Mouse (Mus musculus): Measurements from ENCODE around the gene Ehmt1.
A peak's percentile ranks its signal among the peaks of the same experiment; 100 is the strongest.

DNA sequence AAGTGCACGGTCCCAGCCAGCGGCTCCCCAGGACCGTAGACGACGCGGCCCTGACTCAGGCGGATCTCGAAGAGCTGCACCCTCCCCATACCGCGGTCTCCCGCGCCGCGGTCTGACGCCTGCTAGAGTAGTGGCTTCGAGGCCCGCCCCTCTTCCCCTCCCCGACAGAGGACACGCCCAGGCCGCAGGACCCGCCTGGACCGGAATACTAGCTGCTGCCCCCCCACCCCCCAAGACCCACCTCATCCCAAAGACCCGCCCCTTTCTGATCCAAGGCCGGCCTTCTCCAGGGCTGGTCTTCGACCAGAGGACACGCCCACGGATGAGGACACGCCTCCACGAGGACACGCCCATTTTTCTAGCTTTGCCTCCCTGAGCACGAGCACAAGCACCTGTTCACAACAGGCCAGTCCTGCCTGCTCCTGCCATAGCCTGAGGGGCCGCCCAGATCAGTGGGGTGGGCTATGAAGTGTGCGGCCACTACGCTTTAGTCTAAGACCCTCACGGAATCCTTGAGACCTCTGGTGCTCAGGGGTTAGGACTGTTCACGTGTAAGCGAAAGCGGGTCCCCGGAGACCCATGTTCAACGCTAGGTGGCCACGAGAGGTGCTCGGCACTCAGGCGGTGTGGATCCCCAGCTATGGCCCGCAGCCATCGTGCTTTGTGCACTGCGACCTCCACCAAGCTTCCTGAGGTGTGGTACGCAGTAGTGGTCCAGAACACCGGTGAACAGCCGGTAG, 15.8 kb upstream of the Ehmt1 start, which contains the start of gene Arrdc1:
- no peak for TF ChIP-seq POLR2A (IDR thresholded peaks at IDR 0.05; ENCODE audit: insufficient read depth, low read depth, low read length)
- peak; percentile 30; the same call in 1 of the 2 replicates for TF ChIP-seq CTCF (IDR thresholded peaks at IDR 0.05; ENCODE audit: insufficient read depth, low read depth, low read length)
